Mouse (Mus musculus): ENCODE measurements around the gene Urad.

GRCm38 (mm10) chr5:147338967-147339366 lies 16.7 kb upstream of the Urad start:
- TF ChIP-seq CTCF (IDR thresholded peaks at IDR 0.05; ENCODE audit: insufficient read depth, low read depth, low read length): no peak
- no peak for TF ChIP-seq POLR2A (IDR thresholded peaks at IDR 0.05; ENCODE audit: insufficient read depth, low read depth, low read length)
